Mouse (Mus musculus) limb, embryonic 15.5 days (tissue): ENCODE measurements at regions not wholly inside any gene's neighbourhood (a gene's known extent, or its start where the extent isn't known, plus 50 kb on each side); places are given as distances from the start of the nearest gene placed in this dataset.

Experiments
- ATAC-seq: fragments of 200-750 bp; cut with Nextera tagmentation; 2 replicates; pipeline ENCODE4 v1.8.0; 2017; ENCODE audit warnings: low read depth, moderate TSS enrichment; ENCODE audit not compliant: insufficient number of reproducible peaks, low FRiP score, low TSS enrichment
- H3K27ac ChIP-seq: fragments of 300-500 bp; sonication (generic); 2 replicates; pipeline ENCODE4 v1.5.1; 2015; ENCODE audit warnings: moderate library complexity, mild to moderate bottlenecking, inconsistent platforms
- H3K27me3 ChIP-seq: fragments of 300-500 bp; sonication (generic); 2 replicates; pipeline ENCODE4 v1.6.1; 2015; ENCODE audit warnings: inconsistent platforms
- H3K36me3 ChIP-seq: fragments of 300-500 bp; sonication (generic); 2 replicates; pipeline ENCODE4 v1.6.1; 2015; ENCODE audit warnings: inconsistent platforms
- H3K4me1 ChIP-seq: fragments of 300-500 bp; sonication (generic); 2 replicates; pipeline ENCODE4 v1.6.1; 2015; ENCODE audit warnings: inconsistent platforms
- H3K4me2 ChIP-seq: fragments of 300-500 bp; sonication (generic); 2 replicates; pipeline ENCODE4 v1.6.1; 2015; ENCODE audit warnings: mild to moderate bottlenecking, inconsistent platforms
- H3K4me3 ChIP-seq: fragments of 300-500 bp; sonication (generic); 2 replicates; pipeline ENCODE4 v1.5.1; 2015; ENCODE audit warnings: mild to moderate bottlenecking, inconsistent platforms
- H3K9ac ChIP-seq: fragments of 300-500 bp; sonication (generic); 2 replicates; pipeline ENCODE4 v1.6.1; 2015; ENCODE audit warnings: inconsistent platforms
- H3K9me3 ChIP-seq: fragments of 300-500 bp; sonication (generic); 2 replicates; pipeline ENCODE4 v1.6.1; 2016; ENCODE audit warnings: inconsistent platforms
- WGBS: fragments of 180-500 bp; shearing (Covaris S2); methylation state at CpG from one replicate; pipeline ENCODE4 v1.1.7; 2015; 5-methylcytosine and 5-hydroxymethylcytosine counted together

- WGBS = 67% methylated on average over 3 of the region's 3 CpGs
- Histone ChIP-seq H3K4me1 (peaks cover 13% of the 10 kb centered on the region), H3K27me3 (no peaks in the 10 kb centered on the region), H3K27ac (no peak overlapping the region), H3K4me2 (no peak overlapping the region), H3K9ac (no peak overlapping the region), H3K36me3 (no peaks in the 10 kb centered on the region), H3K4me3 (no peak overlapping the region), H3K9me3 (no peaks in the 10 kb centered on the region)
- no peak for ATAC-seq
Measured at GRCm38 (mm10) chr11:45216942-45217474, 599.9 kb downstream of the Ebf1 start.

- Histone ChIP-seq H3K9ac (no peak overlapping the region), H3K9me3 (no peaks in the 10 kb centered on the region), H3K4me3 (no peak overlapping the region), H3K36me3 (no peaks in the 10 kb centered on the region), H3K4me2 (no peak overlapping the region), H3K27ac (no peak overlapping the region), H3K4me1 (peaks cover 15% of the 10 kb centered on the region), H3K27me3 (no peaks in the 10 kb centered on the region)
- ATAC-seq = peak; percentile 61; the same call in 1 of the 2 replicates
- 68% methylated on average over 4 of the region's 4 CpGs for WGBS
Measured at GRCm38 (mm10) chr11:45219239-45219638, 602.1 kb downstream of the Ebf1 start.

GRCm38 (mm10) chr11:45222021-45222420 lies 604.9 kb downstream of the Ebf1 start:
- Histone ChIP-seq H3K36me3 (no peaks in the 10 kb centered on the region), H3K4me1 (peaks cover 7% of the 10 kb centered on the region; the same call in 1 of the 2 replicates), H3K9ac (no peak overlapping the region), H3K27ac (no peak overlapping the region), H3K4me3 (no peak overlapping the region), H3K27me3 (no peaks in the 10 kb centered on the region), H3K9me3 (no peaks in the 10 kb centered on the region), H3K4me2 (no peak overlapping the region)
- WGBS = 68% methylated on average over 3 of the region's 3 CpGs
- ATAC-seq = no peak

- H3K27ac ChIP-seq = peak overlapping the region; percentile 50; the same call in 1 of the 2 replicates
- ATAC-seq = no peak
Measured at GRCm38 (mm10) chr11:45235476-45236412, 616.1 kb upstream of the Clint1 start.

GRCm38 (mm10) chr11:45237056-45237455 lies 614.8 kb upstream of the Clint1 start:
- Histone ChIP-seq H3K4me2 (no peak overlapping the region), H3K9ac (no peak overlapping the region), H3K27ac (no peak overlapping the region), H3K27me3 (no peaks in the 10 kb centered on the region), H3K4me1 (peaks cover 25% of the 10 kb centered on the region), H3K4me3 (no peak overlapping the region), H3K9me3 (no peaks in the 10 kb centered on the region), H3K36me3 (no peaks in the 10 kb centered on the region)
- no peak for ATAC-seq
- 69% methylated on average over 4 of the region's 4 CpGs for WGBS

More at GRCm38 (mm10) chr11:45235476-45236412, 616.1 kb upstream of the Clint1 start:
- WGBS = 70% methylated on average over 6 of the region's 6 CpGs
- no peak overlapping the region for H3K4me2 ChIP-seq
- H3K9me3 ChIP-seq = no peaks in the 10 kb centered on the region
- H3K4me3 ChIP-seq = no peak overlapping the region
- no peaks in the 10 kb centered on the region for H3K36me3 ChIP-seq
- H3K9ac ChIP-seq = no peak overlapping the region
- H3K4me1 ChIP-seq = peaks cover 22% of the 10 kb centered on the region
- no peaks in the 10 kb centered on the region for H3K27me3 ChIP-seq

GRCm38 (mm10) chr11:45239044-45239443 lies 612.8 kb upstream of the Clint1 start:
- Histone ChIP-seq H3K4me3 (no peak overlapping the region), H3K9me3 (no peaks in the 10 kb centered on the region), H3K9ac (no peak overlapping the region), H3K27me3 (no peaks in the 10 kb centered on the region), H3K36me3 (no peaks in the 10 kb centered on the region), H3K27ac (0 out of 2 replicates have a peak overlapping the region, but pooled peaks have one; percentile 44), H3K4me1 (peaks cover 25% of the 10 kb centered on the region), H3K4me2 (no peak overlapping the region)
- ATAC-seq = no peak
- WGBS = 29% methylated on average over 5 of the region's 5 CpGs

GRCm38 (mm10) chr11:45240419-45240818 lies 611.4 kb upstream of the Clint1 start:
- no peaks in the 10 kb centered on the region for H3K27me3 ChIP-seq
- H3K4me3 ChIP-seq = no peak overlapping the region
- WGBS = 32% methylated on average over 3 of the region's 3 CpGs
- ATAC-seq = no peak
- peaks cover 24% of the 10 kb centered on the region for H3K4me1 ChIP-seq
- no peaks in the 10 kb centered on the region for H3K36me3 ChIP-seq
- no peak overlapping the region for H3K9ac ChIP-seq
- H3K4me2 ChIP-seq = no peak overlapping the region
- H3K9me3 ChIP-seq = no peaks in the 10 kb centered on the region
- no peak overlapping the region; the same call in 1 of the 2 replicates for H3K27ac ChIP-seq

GRCm38 (mm10) chr11:45241671-45242070 lies 610.2 kb upstream of the Clint1 start:
- H3K4me3 ChIP-seq = no peak overlapping the region
- H3K9ac ChIP-seq = no peak overlapping the region
- no peaks in the 10 kb centered on the region for H3K27me3 ChIP-seq
- 76% methylated on average over 10 of the region's 10 CpGs for WGBS
- no peak overlapping the region for H3K4me2 ChIP-seq
- no peak for ATAC-seq
- H3K36me3 ChIP-seq = no peaks in the 10 kb centered on the region
- no peak overlapping the region for H3K27ac ChIP-seq
- no peaks in the 10 kb centered on the region for H3K9me3 ChIP-seq
- peaks cover 17% of the 10 kb centered on the region for H3K4me1 ChIP-seq

GRCm38 (mm10) chr11:45244796-45245195 lies 607.1 kb upstream of the Clint1 start:
- H3K27ac ChIP-seq = no peak overlapping the region
- ATAC-seq = no peak
- no peak overlapping the region for H3K4me3 ChIP-seq
- no peaks in the 10 kb centered on the region for H3K27me3 ChIP-seq
- peaks cover 13% of the 10 kb centered on the region for H3K4me1 ChIP-seq
- 90% methylated on average over 2 of the region's 2 CpGs for WGBS
- no peak overlapping the region for H3K4me2 ChIP-seq
- H3K9me3 ChIP-seq = no peaks in the 10 kb centered on the region
- no peak overlapping the region for H3K9ac ChIP-seq
- H3K36me3 ChIP-seq = no peaks in the 10 kb centered on the region

- no peaks in the 10 kb centered on the region; the same call in 1 of the 2 replicates for H3K4me1 ChIP-seq
- no peak overlapping the region for H3K4me3 ChIP-seq
- no peak overlapping the region for H3K9ac ChIP-seq
- no peak overlapping the region for H3K27ac ChIP-seq
- no peaks in the 10 kb centered on the region for H3K9me3 ChIP-seq
- no peak for ATAC-seq
- no peaks in the 10 kb centered on the region for H3K27me3 ChIP-seq
- no peaks in the 10 kb centered on the region for H3K36me3 ChIP-seq
- no peak overlapping the region for H3K4me2 ChIP-seq
Measured at GRCm38 (mm10) chr11:45256019-45256418, 595.8 kb upstream of the Clint1 start.

GRCm38 (mm10) chr11:45262198-45262597 lies 589.7 kb upstream of the Clint1 start:
- ATAC-seq = no peak
- no peaks in the 10 kb centered on the region for H3K36me3 ChIP-seq
- H3K4me3 ChIP-seq = no peak overlapping the region
- no peaks in the 10 kb centered on the region for H3K27me3 ChIP-seq
- H3K27ac ChIP-seq = peak overlapping the region; percentile 70
- WGBS = 51% methylated on average over 7 of the region's 7 CpGs
- peaks cover 21% of the 10 kb centered on the region for H3K4me1 ChIP-seq
- H3K9ac ChIP-seq = no peak overlapping the region
- H3K4me2 ChIP-seq = no peak overlapping the region
- H3K9me3 ChIP-seq = no peaks in the 10 kb centered on the region

- Histone ChIP-seq H3K27ac (peak overlapping the region; percentile 43; the same call in 1 of the 2 replicates), H3K9me3 (no peaks in the 10 kb centered on the region), H3K27me3 (no peaks in the 10 kb centered on the region), H3K4me3 (no peak overlapping the region), H3K4me2 (no peak overlapping the region), H3K36me3 (no peaks in the 10 kb centered on the region), H3K9ac (no peak overlapping the region), H3K4me1 (peaks cover 21% of the 10 kb centered on the region)
- WGBS = 53% methylated on average over 3 of the region's 3 CpGs
- no peak for ATAC-seq
Measured at GRCm38 (mm10) chr11:45264001-45264400, 587.9 kb upstream of the Clint1 start.
